Mouse (Mus musculus): ENCODE data around the gene Zp2. TPM values are rescaled to one million over a fixed set of nuclear protein-coding genes. Genes with fewer than 3 reads are reported as not detected.

Zp2 gene
- polyA plus RNA-seq, 1 experiment from 2014 or later: not detected

DNA sequence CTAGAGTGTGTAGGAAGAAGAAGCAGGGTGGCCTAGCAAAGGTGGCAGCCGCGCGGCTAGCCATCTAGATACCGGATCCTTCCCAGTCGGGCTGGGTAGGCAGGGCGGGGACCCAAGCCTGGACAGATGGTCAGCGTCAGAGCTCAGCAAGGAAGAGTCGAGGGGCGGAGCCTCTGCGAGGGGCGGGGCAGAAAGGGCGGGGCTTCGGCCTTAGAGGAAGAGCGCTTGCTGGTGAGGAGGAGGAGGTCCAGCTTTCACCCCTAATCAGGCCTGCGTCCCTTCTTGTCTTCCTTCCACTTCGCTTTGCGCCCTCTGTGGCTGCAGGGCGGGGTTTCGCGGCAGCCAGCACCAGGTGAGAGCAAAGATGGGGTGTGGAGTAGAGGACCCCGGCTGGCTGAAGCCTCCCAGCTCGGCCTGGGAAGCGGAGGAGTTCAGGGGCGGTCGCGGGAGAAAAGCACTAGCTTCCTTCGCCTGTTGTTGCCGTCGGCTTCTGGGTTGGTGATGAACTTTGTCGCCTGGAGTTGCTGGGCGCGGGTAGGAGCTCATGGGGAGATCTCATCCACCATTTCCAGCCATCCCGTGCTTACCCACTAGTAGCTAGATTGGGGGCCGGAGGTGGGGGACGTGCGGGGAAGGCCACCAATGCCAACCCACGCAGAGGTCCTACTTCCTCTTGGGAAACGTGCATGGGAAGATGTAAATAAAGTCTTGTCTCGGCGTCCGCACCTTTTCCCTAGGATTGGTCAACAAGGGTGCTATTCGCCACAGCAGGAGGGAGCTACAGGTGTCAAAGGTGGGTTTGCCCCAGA is 42.7 kb downstream of the Zp2 start, which contains the start of gene Tmem159:
Gene Tmem159 (plus strand): TSS at position 190 of the 809 bp plus-strand sequence.
- DNase-seq (ENCODE audit: low spot score) (peak; percentile 88), ATAC-seq (replicated peaks; ENCODE audit: low FRiP score) (peak; percentile 93)
- Histone ChIP-seq H3K9ac (ENCODE audit: low read length) (peak within 1 kb of the TSS; percentile 60), H3K4me2 (ENCODE audit: low read depth, low read length, severe bottlenecking) (peak within 1 kb of the TSS; percentile 76), H3K4me3 (ENCODE audit: low read depth, low read length) (peak within 1 kb of the TSS; percentile 53), H3K4me1 (replicated peaks; ENCODE audit: control insufficient read depth, insufficient read depth, low read length) (no peaks in the 10 kb centered on the region; the same call in 1 of the 2 replicates), H3K27ac (ENCODE audit: low read depth, low read length) (no peak within 1 kb of the TSS), H3K36me3 (ENCODE audit: control insufficient read depth, insufficient read depth, low read length) (no peaks in the 10 kb centered on the region), H3K27me3 (ENCODE audit: control insufficient read depth, insufficient read depth, low read length) (peaks cover 10% of the 10 kb centered on the region; the same call in 1 of the 2 replicates), H3K9me3 (ENCODE audit: control insufficient read depth, low read length) (no peaks in the 10 kb centered on the region)
- under 1% methylated on average over 42 of the region's 42 CpGs for WGBS

DNA sequence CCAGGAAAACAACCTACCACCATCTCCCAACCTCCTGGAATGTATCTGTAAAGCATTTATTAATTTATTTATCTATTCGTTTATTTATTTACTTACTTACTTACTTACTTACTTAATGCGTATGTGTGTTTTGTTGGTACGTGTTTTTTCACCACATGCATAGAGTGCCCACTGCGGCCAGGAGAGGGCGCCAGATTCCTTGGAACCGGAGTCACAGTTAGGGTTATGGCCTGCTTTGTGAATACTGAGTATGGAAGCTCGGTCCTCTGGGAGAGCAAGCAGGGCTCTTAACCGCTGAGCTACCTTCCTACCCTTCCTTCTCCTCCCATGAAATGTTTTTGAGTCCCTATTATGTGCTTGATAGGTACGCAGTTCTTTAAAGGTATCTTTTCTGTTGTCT is 46.7 kb downstream of the Zp2 start:
- H3K27ac ChIP-seq (ENCODE audit: low read depth, low read length): no peak overlapping the region
- no peak overlapping the region for H3K4me3 ChIP-seq (ENCODE audit: low read depth, low read length)
- peak; percentile 61; the same call in 1 of the 2 replicates for ATAC-seq (replicated peaks; ENCODE audit: low FRiP score)
- H3K27me3 ChIP-seq (ENCODE audit: control insufficient read depth, insufficient read depth, low read length): peaks cover 7% of the 10 kb centered on the region; the same call in 1 of the 2 replicates
- no peak overlapping the region for H3K9ac ChIP-seq (ENCODE audit: low read length)
- 22% methylated on average over 9 of the region's 9 CpGs for WGBS
- H3K36me3 ChIP-seq (ENCODE audit: control insufficient read depth, insufficient read depth, low read length): no peaks in the 10 kb centered on the region
- no peak overlapping the region for H3K4me2 ChIP-seq (ENCODE audit: low read depth, low read length, severe bottlenecking)
- DNase-seq (ENCODE audit: low spot score): peak; percentile 85
- H3K4me1 ChIP-seq (replicated peaks; ENCODE audit: control insufficient read depth, insufficient read depth, low read length): no peaks in the 10 kb centered on the region; the same call in 1 of the 2 replicates
- no peaks in the 10 kb centered on the region for H3K9me3 ChIP-seq (ENCODE audit: control insufficient read depth, low read length)

DNA sequence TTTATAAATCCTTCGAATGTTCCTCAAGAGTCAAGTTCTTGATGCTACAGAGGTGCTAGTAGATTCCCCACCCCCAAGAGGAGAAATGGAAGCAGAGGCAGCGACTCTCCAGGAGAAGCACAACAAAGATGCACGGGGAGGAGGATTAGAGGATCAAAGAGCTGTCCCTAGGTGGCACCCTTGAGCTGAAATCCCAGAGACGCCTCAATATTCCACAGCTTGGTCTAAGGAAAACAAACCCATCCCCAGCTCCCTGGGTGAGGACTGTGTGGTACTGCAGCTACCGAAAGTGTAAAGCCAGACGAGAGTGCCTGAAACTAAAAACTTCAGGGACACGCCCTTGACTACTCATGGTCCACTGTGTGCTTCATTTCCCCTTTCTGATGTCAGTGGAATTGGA is 47.2 kb downstream of the Zp2 start:
- Histone ChIP-seq H3K27ac (ENCODE audit: low read depth, low read length) (no peak overlapping the region), H3K4me1 (replicated peaks; ENCODE audit: control insufficient read depth, insufficient read depth, low read length) (no peaks in the 10 kb centered on the region; the same call in 1 of the 2 replicates), H3K9ac (ENCODE audit: low read length) (no peak overlapping the region), H3K36me3 (ENCODE audit: control insufficient read depth, insufficient read depth, low read length) (no peaks in the 10 kb centered on the region), H3K4me3 (ENCODE audit: low read depth, low read length) (no peak overlapping the region), H3K4me2 (ENCODE audit: low read depth, low read length, severe bottlenecking) (no peak overlapping the region), H3K9me3 (ENCODE audit: control insufficient read depth, low read length) (no peaks in the 10 kb centered on the region), H3K27me3 (ENCODE audit: control insufficient read depth, insufficient read depth, low read length) (peaks cover 5% of the 10 kb centered on the region; the same call in 1 of the 2 replicates)
- peak; percentile 79 for DNase-seq (ENCODE audit: low spot score)
- ATAC-seq (replicated peaks; ENCODE audit: low FRiP score): peak; percentile 61
- WGBS: 9% methylated on average over 7 of the region's 7 CpGs

DNA sequence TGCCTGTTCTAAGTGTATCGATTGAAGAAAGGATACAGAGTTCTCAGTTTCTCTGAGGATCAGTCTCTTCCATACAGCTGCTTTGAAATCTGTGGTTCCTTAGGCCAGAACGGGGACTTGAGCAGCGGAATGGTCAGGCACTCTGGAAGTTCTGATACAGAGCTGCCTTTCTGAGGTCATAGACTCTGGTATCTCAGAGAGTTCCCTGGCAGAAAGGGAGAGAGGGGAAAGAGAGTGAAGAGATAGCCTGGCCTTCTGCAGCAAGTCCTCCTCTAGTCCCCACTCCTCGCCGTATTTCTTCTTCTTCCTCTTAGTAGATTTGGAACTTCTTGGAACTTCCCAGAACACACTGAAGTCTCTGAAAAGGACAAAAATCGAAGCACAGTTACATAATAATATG is 49.9 kb downstream of the Zp2 start, which contains the start of gene Dnah3:
Gene Dnah3 (minus strand): TSS at position 101 of the 400 bp plus-strand sequence.
- Histone ChIP-seq H3K9ac (ENCODE audit: low read length) (no peak within 1 kb of the TSS), H3K27me3 (ENCODE audit: control insufficient read depth, insufficient read depth, low read length) (no peaks in the 10 kb centered on the region), H3K4me1 (replicated peaks; ENCODE audit: control insufficient read depth, insufficient read depth, low read length) (no peaks in the 10 kb centered on the region), H3K27ac (ENCODE audit: low read depth, low read length) (no peak within 1 kb of the TSS), H3K36me3 (ENCODE audit: control insufficient read depth, insufficient read depth, low read length) (no peaks in the 10 kb centered on the region), H3K4me2 (ENCODE audit: low read depth, low read length, severe bottlenecking) (no peak within 1 kb of the TSS), H3K4me3 (ENCODE audit: low read depth, low read length) (no peak within 1 kb of the TSS), H3K9me3 (ENCODE audit: control insufficient read depth, low read length) (no peaks in the 10 kb centered on the region)
- ATAC-seq (replicated peaks; ENCODE audit: low FRiP score) (no peak), DNase-seq (ENCODE audit: low spot score) (no peak)
- WGBS: 85% methylated on average over 6 of the region's 6 CpGs

DNA sequence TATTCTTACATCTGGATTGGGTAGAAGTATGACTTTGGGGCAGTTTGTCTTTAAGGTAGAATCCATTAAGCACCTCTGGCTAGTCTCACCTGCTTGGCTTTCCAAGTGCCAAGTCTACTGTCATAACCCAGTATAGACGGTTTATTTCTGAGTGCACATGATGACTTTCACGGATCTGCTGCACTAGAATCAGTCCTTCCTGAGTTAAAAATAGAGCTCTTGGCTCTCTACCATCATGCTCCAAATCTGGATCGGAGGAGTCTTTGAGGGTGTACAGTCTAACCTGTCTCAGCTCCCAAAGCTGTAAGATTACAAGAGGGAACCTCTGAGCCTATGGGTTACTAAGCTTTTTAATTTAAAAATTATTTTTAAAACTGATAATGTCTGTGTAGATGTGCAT is 50.9 kb downstream of the Zp2 start:
- Histone ChIP-seq H3K27ac (ENCODE audit: low read depth, low read length) (no peak overlapping the region), H3K36me3 (ENCODE audit: control insufficient read depth, insufficient read depth, low read length) (no peaks in the 10 kb centered on the region), H3K9me3 (ENCODE audit: control insufficient read depth, low read length) (no peaks in the 10 kb centered on the region), H3K4me2 (ENCODE audit: low read depth, low read length, severe bottlenecking) (no peak overlapping the region), H3K9ac (ENCODE audit: low read length) (no peak overlapping the region), H3K4me3 (ENCODE audit: low read depth, low read length) (no peak overlapping the region), H3K27me3 (ENCODE audit: control insufficient read depth, insufficient read depth, low read length) (no peaks in the 10 kb centered on the region), H3K4me1 (replicated peaks; ENCODE audit: control insufficient read depth, insufficient read depth, low read length) (no peaks in the 10 kb centered on the region)
- DNase-seq (ENCODE audit: low spot score) (no peak), ATAC-seq (replicated peaks; ENCODE audit: low FRiP score) (no peak)
- WGBS: 95% methylated on average over 3 of the region's 3 CpGs

GRCm38 (mm10) chr7:120093033-120093432 is 52.1 kb downstream of the Zp2 start:
- H3K9ac ChIP-seq (ENCODE audit: low read length): no peak overlapping the region
- 9% methylated on average over 5 of the region's 5 CpGs for WGBS
- no peaks in the 10 kb centered on the region for H3K27me3 ChIP-seq (ENCODE audit: control insufficient read depth, insufficient read depth, low read length)
- H3K4me3 ChIP-seq (ENCODE audit: low read depth, low read length): no peak overlapping the region
- no peaks in the 10 kb centered on the region for H3K36me3 ChIP-seq (ENCODE audit: control insufficient read depth, insufficient read depth, low read length)
- ATAC-seq (replicated peaks; ENCODE audit: low FRiP score): 0 out of 2 replicates have a peak, but pooled peaks have one; percentile 55
- no peak overlapping the region for H3K4me2 ChIP-seq (ENCODE audit: low read depth, low read length, severe bottlenecking)
- no peaks in the 10 kb centered on the region for H3K9me3 ChIP-seq (ENCODE audit: control insufficient read depth, low read length)
- H3K4me1 ChIP-seq (replicated peaks; ENCODE audit: control insufficient read depth, insufficient read depth, low read length): no peaks in the 10 kb centered on the region
- DNase-seq (ENCODE audit: low spot score): no peak
- H3K27ac ChIP-seq (ENCODE audit: low read depth, low read length): no peak overlapping the region

- no peak overlapping the region for H3K4me2 ChIP-seq (ENCODE audit: low read depth, low read length, severe bottlenecking)
- no peak overlapping the region for H3K4me3 ChIP-seq (ENCODE audit: low read depth, low read length)
- WGBS: 74% methylated on average over 3 of the region's 3 CpGs
- DNase-seq (ENCODE audit: low spot score) (no peak), ATAC-seq (replicated peaks; ENCODE audit: low FRiP score) (no peak)
- H3K4me1 ChIP-seq (replicated peaks; ENCODE audit: control insufficient read depth, insufficient read depth, low read length): no peaks in the 10 kb centered on the region
- H3K36me3 ChIP-seq (ENCODE audit: control insufficient read depth, insufficient read depth, low read length): no peaks in the 10 kb centered on the region
- no peak overlapping the region for H3K27ac ChIP-seq (ENCODE audit: low read depth, low read length)
- no peaks in the 10 kb centered on the region for H3K27me3 ChIP-seq (ENCODE audit: control insufficient read depth, insufficient read depth, low read length)
- H3K9ac ChIP-seq (ENCODE audit: low read length): no peak overlapping the region
- no peaks in the 10 kb centered on the region for H3K9me3 ChIP-seq (ENCODE audit: control insufficient read depth, low read length)
Measured at GRCm38 (mm10) chr7:120080177-120080576, 64.9 kb downstream of the Zp2 start.

Measured in forebrain, embryonic 11.5 days (tissue).